Mouse (Mus musculus) midbrain, embryonic 16.5 days (tissue): ENCODE results near the gene Kcnma1. TPM values are rescaled to one million over a fixed set of nuclear protein-coding genes. Genes with fewer than 3 reads are reported as not detected.

Source experiments
- ATAC-seq: fragments of 200-750 bp; cut with Nextera tagmentation; 2 replicates; pipeline ENCODE4 v1.8.0; 2017; ENCODE audit warnings: moderate TSS enrichment
- H3K27ac ChIP-seq: fragments of 300-500 bp; sonication (generic); 2 replicates; pipeline ENCODE4 v1.5.1; 2014; ENCODE audit warnings: mild to moderate bottlenecking, low read length, mixed read lengths
- H3K27me3 ChIP-seq: fragments of 300-500 bp; sonication (generic); 2 replicates; pipeline ENCODE4 v1.6.1; 2014; ENCODE audit warnings: low read depth, low read length, mixed read lengths; ENCODE audit not compliant: control insufficient read depth, insufficient read depth
- H3K36me3 ChIP-seq: fragments of 300-500 bp; sonication (generic); 2 replicates; pipeline ENCODE4 v1.6.1; 2014; ENCODE audit warnings: mild to moderate bottlenecking, low read length, moderate library complexity, mixed read lengths; ENCODE audit not compliant: control insufficient read depth, insufficient read depth
- H3K4me1 ChIP-seq: fragments of 300-500 bp; sonication (generic); 2 replicates; pipeline ENCODE4 v1.6.1; 2014; ENCODE audit warnings: mild to moderate bottlenecking, low read length, mixed read lengths; ENCODE audit not compliant: control insufficient read depth, insufficient read depth
- H3K4me2 ChIP-seq: fragments of 300-500 bp; sonication (generic); 2 replicates; pipeline ENCODE4 v1.6.1; 2014; ENCODE audit warnings: mild to moderate bottlenecking, low read length, mixed read lengths
- H3K4me3 ChIP-seq: fragments of 300-500 bp; sonication (generic); 2 replicates; pipeline ENCODE4 v1.5.1; 2014; ENCODE audit warnings: low read depth, mild to moderate bottlenecking, low read length, moderate library complexity, mixed read lengths
- H3K9ac ChIP-seq: fragments of 300-500 bp; sonication (generic); 2 replicates; pipeline ENCODE4 v1.6.1; 2014; ENCODE audit warnings: low read depth, low read length, mixed read lengths
- H3K9me3 ChIP-seq: fragments of 300-500 bp; sonication (generic); replicated peaks from 2 replicates; pipeline ENCODE4 v1.6.1; 2014; ENCODE audit warnings: mild to moderate bottlenecking, low read length, mixed read lengths; ENCODE audit not compliant: control insufficient read depth, poor library complexity, severe bottlenecking
- WGBS: fragments of 180-500 bp; shearing (Covaris S2); extraction: QIAGEN DNeasy Blood & Tissue Kit; methylation state at CpG from one replicate; pipeline ENCODE4 v1.1.7; 2014; 5-methylcytosine and 5-hydroxymethylcytosine counted together
- polyA plus RNA-seq: library from polyadenylated mRNA; unstranded; fragments of >200 nt; fragmentation: Nextera tagmentation; extraction: Ambion mirVana; gene quantifications from 2 replicates; pipeline ENCODE4 v1.2.1, GENCODE M21; 2015

Kcnma1 gene
- polyA plus RNA-seq, 1 experiment from 2014 or later: 18.4 TPM

DNA sequence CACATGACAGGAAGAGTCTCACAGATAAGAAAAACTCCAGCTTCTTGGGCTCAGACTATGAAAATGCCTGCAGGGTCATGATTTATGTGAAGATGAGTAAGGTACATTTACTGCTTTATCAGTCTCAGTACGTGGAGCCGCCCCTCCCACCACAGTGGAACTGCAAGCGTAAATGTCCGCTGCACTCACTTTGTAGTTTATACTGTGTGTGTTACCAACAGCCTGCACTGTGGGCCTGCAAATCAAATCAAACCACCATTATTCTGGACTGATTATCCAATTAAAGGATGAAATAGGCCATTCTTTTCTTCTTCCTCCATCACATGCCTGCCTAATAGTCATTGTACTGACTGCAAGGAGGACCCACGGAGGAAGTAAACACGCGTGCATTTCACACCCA, 449.8 kb downstream of the Kcnma1 start:
- WGBS: 35% methylated on average over 7 of the region's 7 CpGs

DNA sequence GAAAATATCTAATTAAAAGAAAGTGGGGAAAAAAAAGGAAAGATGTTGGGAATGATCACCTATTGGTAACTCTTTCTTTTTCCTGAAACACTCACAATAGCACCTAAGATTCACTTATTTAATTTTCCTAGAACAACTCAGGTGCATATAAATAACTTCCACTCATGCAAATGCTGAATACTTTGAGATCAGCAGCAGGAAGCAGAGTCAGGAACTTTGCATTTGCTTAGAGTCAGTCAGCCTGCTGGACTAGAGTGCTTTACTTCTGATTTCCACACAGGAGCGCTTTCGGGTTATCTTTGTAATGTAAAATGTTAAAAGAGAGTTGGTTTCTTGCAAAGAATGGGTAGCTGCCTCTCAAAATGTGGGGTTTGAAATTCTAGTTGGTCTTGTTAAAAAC, 451.1 kb downstream of the Kcnma1 start:
- Histone ChIP-seq H3K27ac (no peak overlapping the region), H3K4me3 (no peak overlapping the region), H3K9ac (no peak overlapping the region), H3K27me3 (no peaks in the 10 kb centered on the region), H3K9me3 (no peaks in the 10 kb centered on the region), H3K36me3 (no peaks in the 10 kb centered on the region), H3K4me2 (no peak overlapping the region), H3K4me1 (peaks cover 10% of the 10 kb centered on the region; the same call in 1 of the 2 replicates)
- 72% methylated on average over 2 of the region's 2 CpGs for WGBS
- ATAC-seq: no peak

More for the DNA sequence above, 449.8 kb downstream of the Kcnma1 start:
- Histone ChIP-seq H3K27me3 (no peaks in the 10 kb centered on the region), H3K4me2 (no peak overlapping the region), H3K4me3 (no peak overlapping the region), H3K9ac (no peak overlapping the region), H3K4me1 (peaks cover 10% of the 10 kb centered on the region; the same call in 1 of the 2 replicates), H3K27ac (no peak overlapping the region), H3K36me3 (no peaks in the 10 kb centered on the region), H3K9me3 (no peaks in the 10 kb centered on the region)
- ATAC-seq: no peak

DNA sequence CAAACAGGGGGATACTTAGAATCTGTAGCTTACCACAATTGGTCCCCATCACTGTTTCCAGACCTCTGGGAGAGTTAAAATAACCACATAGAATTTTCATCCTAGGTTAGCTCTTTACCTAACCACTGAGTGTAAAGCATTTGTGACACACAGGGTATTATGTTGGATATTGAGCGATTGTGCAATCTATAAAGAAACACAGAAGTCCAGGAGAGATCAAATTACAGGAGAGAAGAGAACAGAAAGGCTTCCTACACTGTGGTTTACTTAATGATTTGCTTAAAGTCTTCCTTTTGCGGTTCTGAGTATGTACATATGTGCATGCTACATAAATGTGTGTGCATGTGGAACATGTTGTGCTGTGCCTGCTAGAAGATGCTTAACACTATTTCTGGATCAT, 458.6 kb downstream of the Kcnma1 start:
- Histone ChIP-seq H3K4me1 (no peaks in the 10 kb centered on the region; the same call in 1 of the 2 replicates), H3K4me3 (no peak overlapping the region), H3K36me3 (no peaks in the 10 kb centered on the region), H3K27ac (no peak overlapping the region), H3K9me3 (no peaks in the 10 kb centered on the region), H3K4me2 (no peak overlapping the region), H3K27me3 (no peaks in the 10 kb centered on the region), H3K9ac (no peak overlapping the region)
- no peak for ATAC-seq
- 78% methylated on average over 2 of the region's 2 CpGs for WGBS

DNA sequence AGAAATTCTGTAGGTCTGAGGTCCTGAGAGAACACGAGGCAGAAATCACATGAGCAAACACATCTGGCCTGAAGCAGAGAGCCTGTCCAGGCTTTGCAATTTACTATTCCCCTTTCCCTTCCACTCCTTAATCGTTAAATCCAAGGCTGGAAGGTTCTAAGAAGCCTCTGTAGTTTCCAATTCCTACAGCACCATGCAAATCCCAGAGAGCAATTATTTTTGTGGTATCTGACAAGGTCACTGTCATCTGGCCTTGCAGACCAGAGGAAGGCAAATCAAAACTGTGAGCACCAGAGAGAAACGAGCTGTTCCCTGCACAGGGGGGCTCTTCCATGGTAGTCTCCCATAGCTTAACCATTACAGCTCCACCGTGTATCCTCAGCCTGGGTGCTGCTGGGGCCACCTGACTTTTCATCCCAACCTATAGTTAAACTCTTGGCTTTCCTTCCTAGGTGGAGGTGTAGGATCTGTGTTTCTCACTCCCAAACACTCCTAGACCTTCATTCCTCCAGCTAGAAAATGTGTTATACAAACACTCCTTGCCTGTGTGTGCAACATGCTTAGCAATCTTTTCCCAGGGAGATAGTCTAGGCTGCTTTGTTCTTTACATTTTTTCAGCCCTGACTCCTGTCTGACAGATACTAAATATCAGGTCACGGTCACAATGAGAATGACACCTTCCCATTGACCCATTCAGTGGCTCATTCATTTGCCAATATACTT, 461.9 kb downstream of the Kcnma1 start:
- H3K4me3 ChIP-seq: no peak overlapping the region
- H3K4me2 ChIP-seq: no peak overlapping the region
- no peaks in the 10 kb centered on the region for H3K9me3 ChIP-seq
- H3K4me1 ChIP-seq: no peaks in the 10 kb centered on the region; the same call in 1 of the 2 replicates
- no peaks in the 10 kb centered on the region for H3K27me3 ChIP-seq
- no peak overlapping the region for H3K27ac ChIP-seq
- no peak overlapping the region for H3K9ac ChIP-seq
- H3K36me3 ChIP-seq: no peaks in the 10 kb centered on the region
- 59% methylated on average over 5 of the region's 5 CpGs for WGBS
- no peak for ATAC-seq

DNA sequence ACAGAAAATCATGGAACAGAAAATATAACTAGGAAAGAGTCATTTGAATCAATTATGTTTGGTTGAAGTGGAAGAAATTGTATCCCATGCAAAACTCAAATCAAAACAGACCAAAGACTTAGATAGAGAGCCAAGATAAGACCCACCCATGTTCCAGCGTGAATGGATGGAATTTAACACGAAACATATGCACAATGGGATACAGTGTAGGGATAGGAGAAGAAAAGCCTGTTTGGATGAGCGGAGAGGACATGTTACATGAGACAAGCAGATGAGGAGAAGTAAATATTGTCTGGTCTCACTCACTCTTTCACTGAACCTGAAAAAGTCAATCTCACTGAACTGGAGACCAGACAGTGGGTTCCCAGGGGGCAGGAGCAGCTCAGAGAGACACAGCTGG, 463.8 kb downstream of the Kcnma1 start:
- WGBS: 81% methylated on average over 3 of the region's 3 CpGs
- H3K27me3 ChIP-seq: no peaks in the 10 kb centered on the region
- no peak overlapping the region for H3K4me2 ChIP-seq
- H3K36me3 ChIP-seq: no peaks in the 10 kb centered on the region
- no peak overlapping the region for H3K27ac ChIP-seq
- H3K9ac ChIP-seq: no peak overlapping the region
- no peaks in the 10 kb centered on the region; the same call in 1 of the 2 replicates for H3K4me1 ChIP-seq
- no peak for ATAC-seq
- no peaks in the 10 kb centered on the region for H3K9me3 ChIP-seq
- no peak overlapping the region for H3K4me3 ChIP-seq

DNA sequence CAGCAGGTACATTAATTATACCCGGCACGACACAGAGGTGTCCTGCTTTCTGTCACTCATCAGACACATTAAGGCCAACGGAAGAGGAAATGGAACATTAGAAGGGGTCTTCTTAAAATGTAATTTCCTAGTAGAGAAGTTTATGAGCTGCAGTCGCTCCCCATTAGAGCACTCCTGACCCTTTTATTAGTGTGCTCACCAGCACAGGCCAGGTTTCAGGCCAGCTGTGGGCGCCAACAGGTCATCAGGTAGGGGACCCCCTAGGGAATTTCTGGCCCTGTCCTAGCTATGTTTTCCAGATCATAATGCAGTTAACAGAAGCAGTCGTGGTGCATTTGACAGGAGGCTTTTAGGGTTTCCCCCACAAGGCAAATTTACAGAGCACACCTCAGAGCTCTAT, 472.2 kb downstream of the Kcnma1 start:
- Histone ChIP-seq H3K36me3 (no peaks in the 10 kb centered on the region), H3K27me3 (no peaks in the 10 kb centered on the region), H3K4me3 (no peak overlapping the region), H3K4me2 (no peak overlapping the region), H3K9me3 (no peaks in the 10 kb centered on the region), H3K27ac (no peak overlapping the region), H3K4me1 (no peaks in the 10 kb centered on the region), H3K9ac (no peak overlapping the region)
- WGBS: 86% methylated on average over 6 of the region's 6 CpGs
- ATAC-seq: no peak

DNA sequence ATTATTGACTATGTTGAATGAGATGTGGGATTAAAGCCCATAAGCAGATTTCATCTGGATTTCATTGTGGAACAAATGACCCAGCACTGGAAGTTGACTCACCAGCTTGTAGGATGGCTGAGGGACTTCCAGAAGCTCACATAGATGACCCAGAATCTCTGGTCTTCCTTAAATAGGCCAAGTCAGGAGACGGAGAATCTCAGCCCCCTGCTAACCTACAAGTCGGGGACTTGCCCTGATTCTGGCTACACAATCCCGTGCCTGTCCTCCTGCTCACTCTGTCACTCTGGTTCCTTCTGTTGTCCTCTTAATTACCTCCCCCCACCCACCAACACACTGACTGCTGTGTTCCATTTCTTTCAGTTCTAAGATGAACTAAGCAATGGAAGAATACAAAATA, 474.7 kb downstream of the Kcnma1 start:
- Histone ChIP-seq H3K4me2 (no peak overlapping the region), H3K27me3 (no peaks in the 10 kb centered on the region), H3K4me3 (no peak overlapping the region), H3K4me1 (no peaks in the 10 kb centered on the region), H3K9ac (no peak overlapping the region), H3K27ac (no peak overlapping the region), H3K9me3 (no peaks in the 10 kb centered on the region), H3K36me3 (no peaks in the 10 kb centered on the region)
- ATAC-seq: no peak
- WGBS: 88% methylated on average over 3 of the region's 3 CpGs

DNA sequence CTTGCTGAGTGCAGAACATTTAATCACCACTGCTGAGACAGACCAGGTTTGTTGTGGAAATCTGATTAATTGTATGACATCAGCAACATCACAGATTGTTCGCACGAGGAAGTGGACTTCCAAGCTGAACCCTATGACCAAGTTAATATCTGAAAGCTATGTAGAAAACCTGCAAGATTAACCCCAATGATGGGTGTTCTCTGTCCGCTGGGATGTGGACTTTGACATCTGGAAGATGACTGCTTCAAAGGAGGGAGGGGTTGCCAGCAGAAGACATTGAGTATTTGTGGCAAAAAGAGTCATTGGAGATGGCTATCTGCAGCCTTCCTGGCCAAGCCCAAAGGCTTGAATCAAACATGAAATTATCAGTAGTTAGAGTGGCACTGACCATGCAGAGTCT, 480.9 kb downstream of the Kcnma1 start:
- Histone ChIP-seq H3K4me1 (no peaks in the 10 kb centered on the region), H3K9ac (no peak overlapping the region), H3K27ac (no peak overlapping the region), H3K36me3 (no peaks in the 10 kb centered on the region), H3K4me3 (no peak overlapping the region), H3K9me3 (no peaks in the 10 kb centered on the region), H3K27me3 (no peaks in the 10 kb centered on the region), H3K4me2 (no peak overlapping the region)
- ATAC-seq: no peak
- WGBS: 86% methylated on average over 3 of the region's 3 CpGs

DNA sequence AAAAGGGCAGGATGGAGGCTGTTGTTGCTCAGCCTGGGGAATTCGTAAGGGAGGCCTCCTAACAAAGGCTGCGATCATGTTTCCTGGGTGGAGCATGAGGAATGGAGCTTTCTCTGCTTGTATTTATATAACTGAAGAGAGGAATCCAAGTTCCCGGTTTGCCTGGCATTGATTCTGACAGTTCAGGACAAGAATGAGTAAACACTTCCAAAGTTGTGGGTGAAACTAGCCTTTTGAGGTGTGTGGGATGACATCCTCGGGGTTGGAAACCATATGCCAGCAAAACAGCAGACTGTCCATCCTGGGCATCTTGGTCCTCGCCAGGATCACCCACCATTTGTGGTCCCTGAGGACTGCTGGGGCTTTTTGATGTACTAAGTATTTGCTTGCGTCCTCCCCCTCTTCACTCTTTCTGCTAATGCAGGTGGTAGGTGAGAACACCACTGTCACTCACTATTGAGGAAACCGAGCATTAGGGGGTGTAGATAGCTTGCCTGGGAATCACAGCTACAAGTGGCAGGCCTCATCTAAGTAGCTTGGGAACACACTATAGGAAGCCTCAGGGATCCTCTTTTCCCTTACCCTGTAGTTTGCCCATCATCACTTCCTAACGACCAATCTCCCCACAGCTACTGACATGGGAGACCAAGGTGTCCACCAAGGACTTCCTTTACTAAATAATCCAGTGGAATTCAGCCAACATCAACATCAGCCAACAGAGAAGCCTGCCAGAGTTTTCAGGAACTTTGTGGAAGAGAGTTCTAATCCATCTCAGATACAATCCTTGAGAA, 482.4 kb downstream of the Kcnma1 start:
- Histone ChIP-seq H3K9ac (no peak overlapping the region), H3K36me3 (no peaks in the 10 kb centered on the region), H3K4me2 (no peak overlapping the region), H3K9me3 (no peaks in the 10 kb centered on the region), H3K27me3 (no peaks in the 10 kb centered on the region), H3K4me3 (no peak overlapping the region), H3K4me1 (no peaks in the 10 kb centered on the region), H3K27ac (no peak overlapping the region)
- 73% methylated on average over 8 of the region's 8 CpGs for WGBS
- ATAC-seq: no peak
